Mouse (Mus musculus) monocyte, adult 2 months (primary cell): ENCODE data around the gene Gpam.
"Not testable (repeated sequence)": the region's sequence is repeated elsewhere in the genome, so short reads cannot be mapped to it uniquely, and the experiment has no call there.

Experiments used
- DNase-seq, 2 experiments: peaks; one replicate each; pipeline ENCODE4 v3.0.0; 2022; ENCODE audit warnings: low spot score in 2 of 2, low read depth in 1 of 2

The Gpam gene

GRCm38 (mm10) chr19:55127072-55127718 lies at the start of gene Gpam:
Gene Gpam, minus strand, starts transcription at chr19:55127238.
- DNase-seq, result no peak

- DNase-seq, result no peak
These were observed 44.5 kb upstream of the Gpam start for GRCm38 (mm10) chr19:55171585-55171984.

- no peak for DNase-seq
These were observed 43.4 kb upstream of the Gpam start for GRCm38 (mm10) chr19:55170399-55170798.

- not testable (repeated sequence) for DNase-seq
These were observed 42.2 kb upstream of the Gpam start for GRCm38 (mm10) chr19:55169236-55169729.

GRCm38 (mm10) chr19:55168360-55168759 lies 41.3 kb upstream of the Gpam start:
- no peak for DNase-seq

GRCm38 (mm10) chr19:55167741-55168140 lies 40.7 kb upstream of the Gpam start:
- DNase-seq, result no peak

GRCm38 (mm10) chr19:55166741-55167140 lies 39.7 kb upstream of the Gpam start:
- no peak for DNase-seq

- no peak for DNase-seq
These were observed 38.9 kb upstream of the Gpam start for GRCm38 (mm10) chr19:55165954-55166353.

GRCm38 (mm10) chr19:55165183-55165865 lies 38.3 kb upstream of the Gpam start:
- no peak for DNase-seq

GRCm38 (mm10) chr19:55164162-55164561 lies 37.1 kb upstream of the Gpam start:
- DNase-seq, result no peak

GRCm38 (mm10) chr19:55162271-55162670 lies 35.2 kb upstream of the Gpam start:
- no peak for DNase-seq

GRCm38 (mm10) chr19:55159826-55160225 lies 32.8 kb upstream of the Gpam start:
- no peak for DNase-seq

- no peak for DNase-seq
These were observed 31.6 kb upstream of the Gpam start for GRCm38 (mm10) chr19:55158606-55159005.

- no peak for DNase-seq
These were observed 30.0 kb upstream of the Gpam start for GRCm38 (mm10) chr19:55157029-55157428.

GRCm38 (mm10) chr19:55152983-55153382 lies 25.9 kb upstream of the Gpam start:
- no peak for DNase-seq

- not testable (repeated sequence) for DNase-seq
These were observed 25.2 kb upstream of the Gpam start for GRCm38 (mm10) chr19:55152274-55152673.

- no peak for DNase-seq
These were observed 22.6 kb upstream of the Gpam start for GRCm38 (mm10) chr19:55149646-55150045.

- DNase-seq, result no peak
These were observed 21.1 kb upstream of the Gpam start for GRCm38 (mm10) chr19:55148109-55148508.

- no peak for DNase-seq
These were observed 20.5 kb upstream of the Gpam start for GRCm38 (mm10) chr19:55147568-55147967.

GRCm38 (mm10) chr19:55145136-55145535 lies 18.1 kb upstream of the Gpam start:
- no peak for DNase-seq

- no peak for DNase-seq
These were observed 17.7 kb upstream of the Gpam start for GRCm38 (mm10) chr19:55144691-55145090.
